Mouse (Mus musculus): ENCODE results near the gene Zfp652. TPM values are rescaled to one million over a fixed set of nuclear protein-coding genes. Genes with fewer than 3 reads are reported as not detected.

Gene Zfp652
- total and polyA plus RNA-seq, 3 experiments = 16.1 to 54.4 (median 47.6) TPM

DNA sequence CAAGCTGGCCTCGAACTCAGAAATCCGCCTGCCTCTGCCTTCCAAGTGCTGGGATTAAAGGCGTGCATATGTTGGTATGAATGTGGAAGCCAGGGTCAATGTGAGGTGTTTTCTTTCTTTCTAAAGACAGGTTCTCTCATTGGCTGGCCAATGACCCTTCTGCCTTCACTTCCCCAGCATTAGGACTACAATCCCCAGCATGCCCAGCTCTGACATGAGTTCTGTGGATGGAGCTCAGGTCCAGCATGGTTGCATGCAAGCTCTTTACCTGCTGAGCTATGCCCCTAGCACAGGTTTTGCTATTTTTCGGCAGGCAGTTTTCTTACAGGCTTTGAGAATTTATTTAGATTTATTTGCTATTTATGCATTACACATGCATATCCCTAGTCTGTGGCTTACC is 144.8 kb downstream of the Zfp652 start:
- no peak overlapping the region for H3K27ac ChIP-seq
- intact Hi-C loops (cut with DNase I) = loop anchor here (5.0 kb wide), 1 partner anchor 170 kb away; no protein-coding TSS in a partner anchor
- H3K4me1 ChIP-seq (ENCODE audit: control insufficient read depth, insufficient read depth, low read length) = peaks cover 2% of the 10 kb centered on the region
- H3K36me3 ChIP-seq (ENCODE audit: control insufficient read depth, insufficient read depth, low read length) = peaks cover 2% of the 10 kb centered on the region; the same call in 1 of the 2 replicates
- H3K9ac ChIP-seq (ENCODE audit: low read depth, low read length) = no peak overlapping the region
- H3K4me3 ChIP-seq = no peak overlapping the region
- DNase-seq = no peak
- 80% methylated on average over 4 of the region's 4 CpGs for WGBS
- H3K79me2 ChIP-seq (replicated peaks; ENCODE audit: control insufficient read depth, insufficient read depth, low read length) = no peaks in the 10 kb centered on the region
- TF ChIP-seq EP300 (IDR thresholded peaks at IDR 0.05; ENCODE audit: insufficient read depth, low read depth, low read length) (no peak), CTCF (IDR thresholded peaks at IDR 0.05) (no peak), POLR2A (IDR thresholded peaks at IDR 0.05; ENCODE audit: insufficient read depth, low read depth, low read length) (no peak)
- H3K27me3 ChIP-seq (ENCODE audit: control insufficient read depth, insufficient read depth, low read length) = no peaks in the 10 kb centered on the region

DNA sequence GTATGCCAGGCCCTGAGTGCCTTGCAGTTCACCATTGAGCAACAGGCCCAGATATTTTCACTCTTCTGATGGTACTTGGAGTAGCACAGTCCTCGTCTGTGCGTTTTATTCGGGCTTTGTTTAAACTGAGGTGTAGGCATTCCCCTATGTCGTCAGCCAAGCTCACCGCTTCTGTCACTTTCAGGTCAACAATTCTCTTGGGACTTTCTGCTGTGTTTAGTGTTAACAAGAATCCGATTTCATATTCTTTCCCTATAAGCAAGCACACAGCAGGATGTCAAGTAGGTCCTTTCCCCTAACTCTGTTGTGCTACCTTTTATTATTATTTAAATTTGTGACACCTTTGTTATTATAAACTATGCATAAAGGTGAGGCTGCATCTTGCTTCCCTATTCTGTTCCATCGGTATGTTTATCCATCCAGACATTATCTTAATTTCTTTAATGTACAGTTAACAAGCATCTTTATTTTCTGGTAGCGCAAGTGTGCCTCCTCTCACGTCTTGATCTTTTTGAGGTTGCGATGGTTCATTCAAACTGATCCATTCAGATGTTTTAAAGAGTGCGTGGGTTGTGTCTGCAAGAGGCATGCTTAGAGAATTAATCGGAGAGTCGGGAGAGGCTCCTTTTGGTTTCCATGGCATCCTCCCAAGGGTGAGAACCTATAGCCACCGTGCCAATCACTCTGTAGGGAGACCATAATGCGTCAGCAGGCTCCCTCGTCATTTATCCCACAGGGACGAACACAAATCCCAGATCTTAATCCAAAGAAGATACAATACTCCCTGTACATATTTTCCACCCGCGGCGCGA is 145.4 kb downstream of the Zfp652 start:
- Histone ChIP-seq H3K27me3 (ENCODE audit: control insufficient read depth, insufficient read depth, low read length) (no peaks in the 10 kb centered on the region), H3K36me3 (ENCODE audit: control insufficient read depth, insufficient read depth, low read length) (peaks cover 2% of the 10 kb centered on the region; the same call in 1 of the 2 replicates), H3K27ac (peak overlapping the region; percentile 82), H3K9ac (ENCODE audit: low read depth, low read length) (peak overlapping the region; percentile 80), H3K4me1 (ENCODE audit: control insufficient read depth, insufficient read depth, low read length) (peaks cover 2% of the 10 kb centered on the region), H3K4me3 (peak overlapping the region; percentile 86), H3K79me2 (replicated peaks; ENCODE audit: control insufficient read depth, insufficient read depth, low read length) (no peaks in the 10 kb centered on the region)
- no peak for TF ChIP-seq EP300 (IDR thresholded peaks at IDR 0.05; ENCODE audit: insufficient read depth, low read depth, low read length)
- 23% methylated on average over 21 of the region's 21 CpGs for WGBS
- no peak for DNase-seq
- intact Hi-C loops (cut with DNase I) = loop anchor here (5.0 kb wide), 1 partner anchor 171 kb away; no protein-coding TSS in a partner anchor

DNA sequence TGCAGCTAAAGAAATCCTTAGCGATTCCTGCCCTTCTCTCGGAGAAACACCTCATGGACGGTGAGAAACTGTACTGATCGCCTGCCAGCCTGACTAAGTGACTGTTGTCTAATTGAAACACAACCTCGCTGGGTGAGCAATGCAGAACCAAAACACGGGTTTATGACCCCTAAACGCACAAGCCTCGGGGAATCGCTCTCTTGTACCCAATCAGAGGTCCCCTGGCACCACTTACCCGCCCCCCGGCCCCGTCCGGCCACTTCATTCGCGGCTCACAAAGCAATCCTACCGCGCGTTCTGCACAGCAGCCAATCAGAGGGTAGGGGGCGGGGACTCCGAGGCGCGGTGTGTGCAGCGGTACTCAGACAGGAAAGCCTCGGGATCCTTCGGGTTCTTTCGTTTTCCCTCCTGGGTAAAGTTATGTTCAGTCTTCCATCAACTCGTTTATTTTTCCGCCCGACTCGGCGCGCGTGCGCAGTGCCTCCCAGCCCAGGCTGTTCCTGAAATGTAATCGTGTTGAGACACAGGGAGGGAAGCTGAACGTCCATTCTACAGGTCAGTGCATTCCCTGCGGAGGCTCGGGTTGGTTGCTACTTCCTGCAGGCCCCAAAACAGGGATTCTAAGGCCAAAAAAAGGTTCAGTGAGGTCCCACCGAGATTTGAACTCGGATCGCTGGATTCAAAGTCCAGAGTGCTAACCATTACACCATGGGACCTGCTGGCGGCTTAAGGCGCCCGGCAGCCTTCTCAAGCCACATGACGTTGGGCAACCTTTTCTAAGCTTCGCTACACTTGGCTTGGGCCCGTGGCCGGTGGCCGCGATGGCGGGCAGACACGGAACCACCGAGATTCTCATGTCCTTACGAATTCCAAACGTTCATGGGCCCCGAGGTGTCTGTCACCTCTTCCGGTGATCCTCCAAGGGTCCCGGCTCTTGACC is 146.3 kb downstream of the Zfp652 start:
- peak; percentile 97 to 98 for DNase-seq
- peaks cover 2% of the 10 kb centered on the region; the same call in 1 of the 2 replicates for H3K36me3 ChIP-seq (ENCODE audit: control insufficient read depth, insufficient read depth, low read length)
- intact Hi-C loops (cut with DNase I) = loop anchor here (5.0 kb wide), 1 partner anchor 171 kb away; no protein-coding TSS in a partner anchor
- H3K9ac ChIP-seq (ENCODE audit: low read depth, low read length) = peak overlapping the region; percentile 80
- H3K27me3 ChIP-seq (ENCODE audit: control insufficient read depth, insufficient read depth, low read length) = no peaks in the 10 kb centered on the region
- H3K79me2 ChIP-seq (replicated peaks; ENCODE audit: control insufficient read depth, insufficient read depth, low read length) = no peaks in the 10 kb centered on the region
- H3K27ac ChIP-seq = peak overlapping the region; percentile 82
- no peak for TF ChIP-seq CTCF (IDR thresholded peaks at IDR 0.05)
- TF ChIP-seq POLR2A (IDR thresholded peaks at IDR 0.05; ENCODE audit: insufficient read depth, low read depth, low read length) = no peak; the same call in none of the 2 replicates
- peak; percentile 87 for TF ChIP-seq EP300 (IDR thresholded peaks at IDR 0.05; ENCODE audit: insufficient read depth, low read depth, low read length)
- under 1% methylated on average over 58 of the region's 58 CpGs for WGBS
- peaks cover 2% of the 10 kb centered on the region for H3K4me1 ChIP-seq (ENCODE audit: control insufficient read depth, insufficient read depth, low read length)
- peak overlapping the region; percentile 86 for H3K4me3 ChIP-seq

DNA sequence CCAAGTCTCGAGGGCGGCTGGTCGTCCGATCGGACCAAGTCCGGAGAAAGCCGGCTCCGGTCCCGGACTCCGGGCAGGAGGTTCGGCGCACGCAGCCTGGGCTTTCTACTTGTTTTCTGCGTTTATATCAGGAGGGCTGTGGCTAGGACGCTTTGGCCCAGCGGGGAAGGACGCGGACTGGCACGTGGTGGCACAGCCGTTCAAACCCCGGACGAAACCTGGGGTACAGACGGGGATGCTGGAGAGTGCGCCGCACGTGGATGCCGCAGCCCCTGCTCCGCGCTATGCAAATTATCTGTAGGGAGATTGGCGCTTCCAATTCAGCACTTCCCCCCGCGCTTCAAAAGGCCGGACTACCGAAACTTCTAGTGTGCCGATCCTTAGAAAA is 147.0 kb downstream of the Zfp652 start:
- Histone ChIP-seq H3K36me3 (ENCODE audit: control insufficient read depth, insufficient read depth, low read length) (peaks cover 2% of the 10 kb centered on the region; the same call in 1 of the 2 replicates), H3K4me1 (ENCODE audit: control insufficient read depth, insufficient read depth, low read length) (peaks cover 2% of the 10 kb centered on the region), H3K27me3 (ENCODE audit: control insufficient read depth, insufficient read depth, low read length) (no peaks in the 10 kb centered on the region), H3K79me2 (replicated peaks; ENCODE audit: control insufficient read depth, insufficient read depth, low read length) (no peaks in the 10 kb centered on the region), H3K4me3 (peak overlapping the region; percentile 86), H3K27ac (peak overlapping the region; percentile 82), H3K9ac (ENCODE audit: low read depth, low read length) (peak overlapping the region; percentile 76)
- no peak for DNase-seq
- intact Hi-C loops (cut with DNase I) = loop anchor here (5.0 kb wide), 1 partner anchor 172 kb away; no protein-coding TSS in a partner anchor
- TF ChIP-seq POLR2A (IDR thresholded peaks at IDR 0.05; ENCODE audit: insufficient read depth, low read depth, low read length) (no peak), EP300 (IDR thresholded peaks at IDR 0.05; ENCODE audit: insufficient read depth, low read depth, low read length) (0 out of 2 replicates have a peak, but pooled peaks have one; percentile 35), CTCF (IDR thresholded peaks at IDR 0.05) (no peak)
- WGBS = 0% methylated on average over 35 of the region's 35 CpGs

DNA sequence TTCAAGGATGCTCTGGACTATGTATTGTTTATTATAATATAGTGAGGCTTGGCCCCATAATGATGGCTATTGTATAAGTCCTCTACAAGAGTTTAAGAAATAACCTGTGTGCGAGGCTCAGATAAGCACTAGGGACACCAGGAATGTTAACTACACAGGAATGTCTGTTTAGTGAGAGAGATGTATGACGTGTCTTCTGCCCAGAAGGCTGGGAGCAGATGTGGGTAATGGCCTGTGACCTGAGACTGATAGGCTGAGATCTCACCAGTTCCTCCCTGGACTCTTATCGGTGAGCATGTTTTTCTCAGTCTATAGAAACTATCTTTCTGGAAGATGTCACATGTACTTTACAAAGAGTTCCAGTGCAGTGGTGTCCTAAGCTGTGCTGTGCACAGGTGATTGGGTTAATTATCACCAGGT is 147.6 kb downstream of the Zfp652 start:
- Histone ChIP-seq H3K79me2 (replicated peaks; ENCODE audit: control insufficient read depth, insufficient read depth, low read length) (no peaks in the 10 kb centered on the region), H3K4me3 (peak overlapping the region; percentile 86), H3K4me1 (ENCODE audit: control insufficient read depth, insufficient read depth, low read length) (peaks cover 2% of the 10 kb centered on the region), H3K27me3 (ENCODE audit: control insufficient read depth, insufficient read depth, low read length) (no peaks in the 10 kb centered on the region), H3K36me3 (ENCODE audit: control insufficient read depth, insufficient read depth, low read length) (peaks cover 2% of the 10 kb centered on the region; the same call in 1 of the 2 replicates), H3K9ac (ENCODE audit: low read depth, low read length) (peak overlapping the region; percentile 47), H3K27ac (peak overlapping the region; percentile 82)
- no peak for TF ChIP-seq EP300 (IDR thresholded peaks at IDR 0.05; ENCODE audit: insufficient read depth, low read depth, low read length)
- TF ChIP-seq POLR2A (IDR thresholded peaks at IDR 0.05; ENCODE audit: insufficient read depth, low read depth, low read length) = no peak
- no peak for TF ChIP-seq CTCF (IDR thresholded peaks at IDR 0.05)
- 28% methylated on average over 3 of the region's 3 CpGs for WGBS
- DNase-seq = no peak
- intact Hi-C loops (cut with DNase I) = no loop called here

Data from heart, adult 2 months (tissue).